ENCODE assay signal across 1 mouse cellular context in the genomic region with DNA sequence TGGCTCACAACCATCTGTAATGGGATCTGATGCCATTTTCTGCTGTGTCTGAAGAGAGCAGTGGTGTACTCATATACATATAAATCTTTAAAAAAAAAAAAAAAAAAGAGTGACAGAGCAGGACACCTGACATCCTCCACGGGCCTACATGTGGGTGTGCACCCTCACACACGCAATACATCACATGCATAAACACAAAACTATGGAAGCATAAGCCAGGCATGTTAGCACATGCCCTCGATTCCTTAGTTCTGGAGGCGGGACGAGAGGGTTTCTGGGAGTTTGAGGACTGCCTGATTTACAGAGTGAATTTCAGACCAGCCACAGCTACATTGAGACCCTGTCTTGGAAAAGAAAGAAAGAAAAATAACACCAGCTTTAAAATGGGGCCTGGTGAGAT.
TF ChIP-seq lines count a peak whose summit lies in the region.

No protein-coding gene starts in this region.

TF ChIP-seq in myocyte, 11 proteins besides CTCF, POLR2A, EP300 and RAD21:
- TF ChIP-seq CEBPB (IDR thresholded peaks at IDR 0.05; ENCODE audit: insufficient read depth, poor library complexity, severe bottlenecking) (no peak), POLR2AphosphoS2 (IDR thresholded peaks at IDR 0.05; ENCODE audit: insufficient read length, low read depth) (peak; percentile 41)
